Mouse (Mus musculus) brain, embryonic 14.5 days (tissue): ENCODE data around the gene Pdzd4. TPM values are rescaled to one million over a fixed set of nuclear protein-coding genes. Genes with fewer than 3 reads are reported as not detected.

Experiments used
- DNase-seq: peaks from one replicate; pipeline ENCODE4 v3.0.0-alpha.2; 2011; ENCODE audit warnings: low read depth
- CTCF ChIP-seq: fragments of 200-500 bp; IDR thresholded peaks from 2 replicates; pipeline ENCODE4 v1.5.1; 2012; ENCODE audit warnings: inconsistent platforms, mild to moderate bottlenecking, moderate library complexity, borderline replicate concordance; ENCODE audit not compliant: insufficient read depth, insufficient read length; ENCODE audit errors: extremely low read depth
- POLR2A ChIP-seq: fragments of 200-500 bp; IDR thresholded peaks from 2 replicates; pipeline ENCODE4 v1.6.1; 2012; ENCODE audit warnings: mild to moderate bottlenecking, inconsistent platforms, borderline replicate concordance; ENCODE audit not compliant: poor library complexity, insufficient read depth, insufficient read length, severe bottlenecking; ENCODE audit errors: extremely low read depth
- polyA plus RNA-seq: library from polyadenylated mRNA; depleted of rRNA; stranded (reverse); fragments of >200 nt; gene quantifications from 2 replicates; pipeline ENCODE4 v1.2.3, GENCODE M21; 2012; rRNA removed

The Pdzd4 gene
- 88.2 and 125 TPM in 2 replicates for polyA plus RNA-seq

DNA sequence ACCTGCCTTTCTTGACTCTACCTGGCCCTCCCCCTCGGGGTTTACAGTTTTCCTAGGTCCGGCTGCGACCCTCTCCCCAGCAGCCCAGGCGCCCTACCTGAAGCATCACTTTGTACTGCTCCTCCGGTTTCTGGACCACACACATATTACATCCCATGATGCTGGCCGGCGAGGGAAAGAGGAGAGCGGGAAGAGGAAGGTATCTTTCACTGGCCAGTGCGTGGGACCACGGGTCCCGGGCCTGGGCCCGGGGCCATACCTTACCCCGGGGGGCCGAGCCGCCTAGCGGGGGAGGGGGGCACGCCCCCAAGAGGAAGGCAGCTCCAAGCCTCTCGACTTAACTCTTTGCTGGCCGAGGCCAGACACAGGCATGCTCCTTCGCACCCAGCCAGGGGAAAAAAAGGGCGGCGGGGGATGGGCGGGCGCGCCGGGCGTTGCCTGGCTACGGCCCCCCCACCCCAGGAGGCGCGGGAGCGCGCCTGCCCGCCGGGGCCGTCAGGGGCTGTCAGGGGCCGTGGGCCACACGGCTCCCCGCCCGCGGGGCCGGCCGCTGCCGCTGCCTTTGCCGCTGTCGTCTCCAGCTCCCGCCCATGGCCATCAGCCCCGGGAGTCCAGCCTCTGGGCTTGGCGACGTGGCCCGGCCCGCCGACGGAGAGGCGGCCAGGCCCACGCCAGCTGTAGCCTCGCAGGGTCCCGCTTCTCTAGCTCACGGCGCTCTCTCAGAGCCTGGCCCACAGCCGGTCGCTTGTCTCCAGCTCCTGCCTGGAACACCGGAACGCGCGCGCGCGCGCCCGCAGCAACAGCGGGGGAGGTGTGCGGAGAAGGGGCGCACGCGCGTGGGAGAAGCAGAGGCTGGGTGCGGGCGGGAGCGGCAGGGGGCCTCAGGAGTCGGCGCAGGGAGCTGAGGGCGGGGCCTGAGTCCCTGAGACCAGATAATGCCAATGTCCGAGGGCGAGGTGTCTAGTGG, at the start of gene Pdzd4:
Gene Pdzd4 (minus strand): TSS at position 785 of the 967 bp plus-strand sequence.
- DNase-seq = peak; percentile 92
- TF ChIP-seq POLR2A (peak; percentile 37; the same call in 1 of the 2 replicates), CTCF (no peak)

DNA sequence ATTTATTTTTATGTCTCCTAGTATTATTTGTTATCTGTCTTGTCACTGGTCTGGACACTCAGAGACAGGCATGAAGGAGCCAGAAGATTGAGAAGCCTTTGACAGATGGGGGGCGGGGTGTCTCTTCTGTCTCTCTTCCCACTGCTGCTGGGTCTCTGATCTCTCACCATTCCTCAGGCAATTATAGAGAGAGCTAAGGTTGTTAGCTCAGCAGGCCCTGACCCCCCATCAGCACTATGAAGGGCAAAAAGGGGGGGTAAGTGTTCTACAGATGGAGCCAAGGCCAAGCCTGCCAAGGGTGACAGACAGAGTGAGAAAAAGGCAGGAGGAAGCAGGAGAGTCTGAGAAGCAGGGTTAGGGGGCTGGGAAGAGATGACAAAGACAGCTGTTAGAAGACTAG, 47.2 kb upstream of the Pdzd4 start:
- TF ChIP-seq POLR2A = no peak
- TF ChIP-seq CTCF = no peak
- peak; percentile 66 for DNase-seq

DNA sequence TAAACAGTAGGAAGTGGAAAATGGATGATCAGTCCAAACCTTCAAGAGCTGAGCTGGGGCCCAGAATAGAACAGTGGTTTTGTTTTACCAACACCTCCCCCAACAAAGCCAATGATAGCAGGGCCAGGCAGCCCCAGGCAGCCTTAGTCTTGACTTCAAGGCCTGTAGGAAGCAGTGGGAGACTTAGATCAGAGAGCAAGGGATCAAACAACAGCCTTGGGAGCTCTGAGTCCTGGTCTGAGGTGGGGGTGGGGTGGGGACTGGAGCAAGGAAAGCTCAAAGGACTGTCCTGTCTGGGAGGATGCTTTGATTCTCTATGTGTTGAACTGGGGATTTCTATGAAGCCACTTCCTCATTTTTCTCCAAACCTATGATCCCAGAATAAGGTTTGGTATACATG, 46.7 kb upstream of the Pdzd4 start:
- peak; percentile 54 for DNase-seq
- no peak for TF ChIP-seq CTCF
- TF ChIP-seq POLR2A = no peak

DNA sequence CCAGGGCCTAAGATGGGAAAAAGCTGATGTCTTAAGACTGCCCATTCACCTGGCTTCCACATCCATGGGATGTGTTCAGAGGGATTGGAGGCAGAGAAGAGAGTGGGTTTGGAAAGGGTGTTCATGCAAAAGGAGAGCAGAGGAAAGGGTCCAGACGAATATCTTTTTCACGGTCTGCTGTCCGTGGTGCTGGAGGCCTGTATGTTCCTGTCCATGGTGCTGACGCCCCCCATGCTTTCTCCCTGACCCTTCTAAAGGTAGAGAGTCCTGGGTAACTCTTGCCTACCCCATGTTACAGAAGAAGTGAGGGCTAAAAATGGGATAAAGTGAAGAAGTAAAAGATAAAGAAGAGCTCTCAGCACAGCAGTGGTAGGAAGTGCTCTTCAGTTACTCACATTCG, 44.6 kb upstream of the Pdzd4 start:
- TF ChIP-seq CTCF = no peak
- no peak for TF ChIP-seq POLR2A
- DNase-seq = no peak

DNA sequence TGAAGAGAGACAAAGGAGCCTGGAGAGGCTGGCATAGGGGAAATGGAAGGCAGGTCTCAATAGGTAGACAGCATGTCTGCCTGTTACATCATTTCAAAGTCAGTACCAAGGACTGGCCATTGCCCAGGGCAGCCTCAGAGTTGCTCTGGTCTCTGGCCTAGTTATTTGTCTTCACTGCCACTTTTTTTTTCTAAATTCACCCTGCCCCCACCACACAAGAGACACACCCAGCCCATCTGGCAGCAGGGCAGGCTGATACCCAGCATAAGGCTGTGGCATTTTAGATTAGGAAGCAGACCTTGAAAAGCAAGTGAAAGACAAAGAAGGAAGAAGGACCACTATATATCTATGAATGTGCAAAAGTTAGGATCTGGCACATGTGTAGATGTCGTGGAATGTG, 43.1 kb upstream of the Pdzd4 start:
- DNase-seq = peak; percentile 48
- no peak for TF ChIP-seq CTCF

DNA sequence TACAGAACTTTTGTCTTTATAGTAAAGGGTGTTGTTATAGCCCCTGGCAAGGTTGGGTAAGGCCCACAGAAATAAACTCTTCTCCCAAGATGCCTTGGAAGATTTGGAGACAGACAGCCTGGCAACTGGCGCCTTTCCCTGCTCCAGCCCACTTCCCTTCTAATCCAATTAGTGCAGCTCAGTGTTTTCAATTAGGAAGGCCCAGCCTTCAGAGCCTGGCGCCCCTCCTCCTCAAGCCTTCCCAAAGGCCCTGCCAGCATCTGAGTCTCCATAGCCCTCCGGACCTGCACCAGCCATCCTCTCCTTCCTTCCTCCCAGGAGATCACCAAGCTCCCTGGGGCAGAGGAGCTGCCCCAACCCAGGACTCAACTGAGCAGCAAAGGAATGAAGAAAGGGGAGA, 42.5 kb upstream of the Pdzd4 start:
- TF ChIP-seq CTCF (no peak), POLR2A (no peak)
- DNase-seq = peak; percentile 87

DNA sequence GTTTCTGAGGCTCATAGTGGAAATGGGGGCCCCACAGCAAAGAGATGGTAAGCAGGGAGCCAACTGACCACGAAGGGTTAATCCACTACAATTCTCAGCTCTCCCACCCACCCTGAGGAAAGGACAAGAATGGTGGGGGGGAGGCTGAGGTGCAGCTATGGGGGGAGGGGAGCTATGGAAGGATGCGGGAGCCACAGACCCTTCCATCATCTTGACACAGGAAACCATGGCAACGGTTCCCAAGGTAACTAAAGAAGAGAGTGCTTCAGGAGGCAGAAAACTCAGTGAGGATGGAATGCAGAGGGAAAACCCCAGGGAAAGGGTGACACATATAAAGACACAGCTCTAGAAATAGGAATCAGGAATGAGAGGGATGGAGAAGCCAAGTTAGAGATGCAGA, 39.9 kb upstream of the Pdzd4 start:
- no peak for TF ChIP-seq POLR2A
- TF ChIP-seq CTCF = no peak
- peak; percentile 90 for DNase-seq

DNA sequence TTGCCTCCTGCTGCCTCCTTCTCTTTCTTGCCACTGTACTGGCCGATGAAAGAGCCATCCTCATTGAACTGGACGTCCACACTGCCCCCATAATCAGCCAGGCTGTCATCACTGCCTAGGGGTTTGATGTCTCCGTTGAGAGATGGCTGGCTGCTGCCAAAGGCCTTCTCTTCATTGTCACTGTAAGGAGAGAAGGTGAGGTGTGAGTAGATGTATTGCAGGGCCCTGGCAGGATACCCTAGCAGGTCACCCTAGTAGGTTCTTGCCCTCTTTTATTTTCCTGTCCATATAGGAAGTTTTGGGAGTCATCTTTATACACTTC, 30.3 kb upstream of the Pdzd4 start:
- no peak for DNase-seq
- TF ChIP-seq CTCF (no peak), POLR2A (no peak)

DNA sequence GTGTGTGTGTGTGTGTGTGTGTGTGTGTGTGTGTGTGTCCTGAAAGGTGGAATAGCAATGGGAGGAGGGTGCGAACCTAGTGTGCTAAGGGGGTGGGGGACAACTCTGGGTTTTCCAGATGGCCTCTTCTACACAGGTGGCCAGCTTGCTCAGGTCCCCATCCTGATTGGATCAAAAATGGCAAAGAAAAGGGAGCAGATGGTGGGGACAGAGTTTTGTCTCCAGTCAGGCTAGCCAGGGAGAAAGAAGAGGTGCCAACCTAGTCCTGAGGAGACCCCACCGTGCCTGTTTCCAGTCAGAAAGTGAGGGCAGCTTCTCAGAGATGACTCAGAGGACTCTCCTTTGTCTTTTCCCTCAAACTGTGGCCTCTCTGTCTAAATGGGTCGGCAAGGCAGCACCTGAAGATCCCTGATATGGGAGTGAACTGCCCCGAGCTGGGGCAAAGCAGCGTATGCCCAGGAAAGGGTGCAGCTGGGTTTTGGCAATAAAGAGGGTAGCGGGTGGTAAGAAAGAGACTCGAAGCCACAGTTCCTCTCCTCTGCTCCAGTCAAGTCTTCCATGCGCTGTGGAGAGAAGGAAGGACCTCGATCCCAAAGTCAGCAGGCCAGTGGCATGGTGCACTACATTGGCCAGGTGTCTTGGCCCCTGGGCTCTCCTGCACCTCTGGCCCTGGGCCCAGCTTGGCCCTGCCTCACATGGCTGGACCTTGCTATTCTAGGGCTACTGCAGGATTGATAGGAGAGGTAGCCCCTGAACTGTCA, 29.7 kb upstream of the Pdzd4 start:
- DNase-seq = peak; percentile 31
- no peak for TF ChIP-seq CTCF
- no peak for TF ChIP-seq POLR2A

DNA sequence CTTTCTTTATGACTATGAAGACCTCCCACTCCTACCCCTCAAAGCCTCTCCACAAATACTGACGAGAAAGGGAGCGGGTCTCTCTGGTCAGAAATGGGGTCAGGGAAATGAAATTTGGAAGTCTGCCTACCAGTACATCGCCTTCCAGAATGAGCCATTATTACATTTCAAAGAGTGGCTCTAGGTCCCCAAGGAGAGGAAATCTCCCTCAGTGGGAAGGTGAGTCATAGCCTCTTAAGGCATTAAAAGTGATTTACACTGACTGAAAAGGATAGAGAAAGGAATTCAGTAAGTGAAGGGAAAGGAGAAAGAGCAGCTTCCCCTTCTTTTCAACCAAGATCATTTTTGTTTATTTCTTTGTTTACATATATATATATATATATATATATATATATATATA, 11.9 kb upstream of the Pdzd4 start:
- no peak for TF ChIP-seq POLR2A
- TF ChIP-seq CTCF = no peak
- no peak for DNase-seq

DNA sequence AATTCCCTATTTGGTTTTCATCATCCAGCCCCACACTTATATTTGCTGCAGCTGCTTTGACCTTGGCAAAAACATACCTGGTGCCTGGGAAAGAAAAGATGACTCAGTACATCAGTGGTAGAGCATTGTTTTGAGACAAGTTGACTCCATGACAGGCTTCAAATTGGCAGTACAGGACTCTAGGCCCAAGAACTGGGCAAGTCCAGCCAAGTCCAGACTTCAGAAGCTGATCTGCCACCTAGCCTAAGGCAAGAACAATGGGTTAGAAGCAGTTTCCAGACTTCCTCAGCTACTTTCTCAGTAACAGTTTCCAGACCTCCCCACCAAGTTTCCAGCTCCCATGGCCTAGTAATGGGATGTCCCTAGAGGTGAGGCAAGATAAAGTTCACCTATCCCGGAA, 11.0 kb upstream of the Pdzd4 start:
- DNase-seq = no peak
- no peak for TF ChIP-seq CTCF
- TF ChIP-seq POLR2A = no peak
